12 mouse cellular contexts compared by ENCODE assay signal in genomic region chr11:119839411-119840342, GRCm38 (mm10).
DNase-seq lines count a peak whose midpoint lies in the region; ATAC-seq lines count a peak whose summit lies in the region.
"Had no signal": no experiment of that assay in that cellular context is flagged by ENCODE, and none has a peak within 500 bp of the region (broad histone marks: within the 10 kb centered on the region; RNA-seq: fewer than 3 reads in every experiment).

No protein-coding gene starts in this region.

- intact Hi-C loops in gastrocnemius, postnatal 36 days (cut with DNase I): no loop called here

- no peaks in the 10 kb centered on the region for H3K27me3 ChIP-seq in neural tube, embryonic 13.5 days

- no peak overlapping the region for H3K4me2 ChIP-seq in neural tube, embryonic 13.5 days
- H3K4me2 ChIP-seq: lung, embryonic 14.5 days had no signal

- no peak overlapping the region for H3K4me3 ChIP-seq in neural tube, embryonic 13.5 days

- 88% methylated on average over 10 of the region's 10 CpGs for WGBS in neural tube, embryonic 13.5 days

- H3K9ac ChIP-seq in neural tube, embryonic 13.5 days: no peak overlapping the region
- H3K9ac ChIP-seq: lung, embryonic 14.5 days had no signal

- H3K27ac ChIP-seq in neural tube, embryonic 13.5 days (replicated peaks): 0 out of 2 replicates have a peak overlapping the region, but pooled peaks have one; percentile 0

- ATAC-seq in neural tube, embryonic 13.5 days (ENCODE audit: low read depth): no peak

- peaks cover 11% of the 10 kb centered on the region; the same call in 1 of the 2 replicates for H3K4me1 ChIP-seq in neural tube, embryonic 13.5 days (replicated peaks)

- H3K9me3 ChIP-seq in neural tube, embryonic 13.5 days: no peaks in the 10 kb centered on the region

- DNase-seq in gastrocnemius, adult 8-10 months (ENCODE audit: low spot score in 2 of 2): peak; percentile 16 to 32
- DNase-seq in gastrocnemius, postnatal 36 days: no peak
- DNase-seq in neural tube, embryonic 10.5 days (ENCODE audit: extremely low spot score, low spot score): no peak
- DNase-seq in cerebellum, postnatal 14 days: peak; percentile 79 to 82
- DNase-seq in thymus, postnatal 25 days: peak; percentile 48
- no peak for DNase-seq in right cerebral cortex, postnatal 10 days (ENCODE audit: low spot score in 2 of 2)
- DNase-seq in adipocyte (ENCODE audit: low spot score): no peak
- DNase-seq: heart, postnatal 36 days; kidney, postnatal 4 days; left cerebral cortex, postnatal 4 days; lung, embryonic 14.5 days had no signal

- peaks cover 13% of the 10 kb centered on the region; the same call in 1 of the 2 replicates for H3K36me3 ChIP-seq in neural tube, embryonic 13.5 days

Comparison
In these comparisons a context has a peak if more than half of its experiments do, and no peak if none do; other contexts are left out.
1. DNase-seq: peak in gastrocnemius, adult 8-10 months (2 of 2), cerebellum, postnatal 14 days (2 of 2) and thymus, postnatal 25 days (single experiment); none in gastrocnemius, postnatal 36 days (0 of 2), neural tube, embryonic 10.5 days (single experiment), right cerebral cortex, postnatal 10 days (0 of 2) and adipocyte (single experiment).